Mouse (Mus musculus) erythroblast, adult 5-6 weeks (primary cell): ENCODE measurements around the gene Olfr1417. TPM values are rescaled to one million over a fixed set of nuclear protein-coding genes. Genes with fewer than 3 reads are reported as not detected.

Experiments used
- total RNA-seq, 2 experiments: library from RNA; stranded (forward) in 1 of 2; stranded (reverse) in 1 of 2; fragments of 150-400 nt in 1 of 2; fragments of 200-764, 138-1000 nt in 1 of 2; gene quantifications; 2 replicates each; pipeline versions ENCODE4 v1.2.3 to v1.2.4; 2015 to 2017; ENCODE audit warnings: low replicate concordance in 2 of 2

Gene Olfr1417
- total RNA-seq, 2 experiments from 2014 or later, result not detected

Other genes starting within 250 kb of the Olfr1417 start
- gene Ms4a6d, start 234.4 kb downstream of the Olfr1417 start, total RNA-seq (2015; ENCODE audit: low replicate concordance), result 2.5 and 8.4 TPM in 2 replicates
- gene Ms4a6d, start 234.4 kb downstream of the Olfr1417 start, total RNA-seq (2017; ENCODE audit: low replicate concordance), result 0.60 and 2.4 TPM in 2 replicates
- gene Ms4a2, start 215.5 kb downstream of the Olfr1417 start, total RNA-seq (2015; ENCODE audit: low replicate concordance), result 19.4 and 26.9 TPM in 2 replicates
- 17.3 and 30.1 TPM in 2 replicates for gene Ms4a2, start 215.5 kb downstream of the Olfr1417 start, total RNA-seq (2017; ENCODE audit: low replicate concordance)
- gene Ms4a3, start 198.4 kb downstream of the Olfr1417 start, total RNA-seq (2015; ENCODE audit: low replicate concordance), result 204 and 267 TPM in 2 replicates
- gene Ms4a3, start 198.4 kb downstream of the Olfr1417 start, total RNA-seq (2017; ENCODE audit: low replicate concordance), result 91.2 and 97.0 TPM in 2 replicates
- not detected in 2 replicates for gene Oosp2, start 178.7 kb downstream of the Olfr1417 start, total RNA-seq (2015; ENCODE audit: low replicate concordance)
- not detected in 2 replicates for gene Oosp2, start 178.7 kb downstream of the Olfr1417 start, total RNA-seq (2017; ENCODE audit: low replicate concordance)
- gene Oosp1, start 148.1 kb downstream of the Olfr1417 start, total RNA-seq (2015; ENCODE audit: low replicate concordance), result 2.7 TPM in 1 of 2 replicates, not detected in the other
- gene Oosp1, start 148.1 kb downstream of the Olfr1417 start, total RNA-seq (2017; ENCODE audit: low replicate concordance), result not detected in 2 replicates
- gene Oosp3, start 142.2 kb downstream of the Olfr1417 start, total RNA-seq (2015; ENCODE audit: low replicate concordance), result not detected in 2 replicates
- gene Oosp3, start 142.2 kb downstream of the Olfr1417 start, total RNA-seq (2017; ENCODE audit: low replicate concordance), result not detected in 2 replicates
- gene Gif, start 91.7 kb downstream of the Olfr1417 start, total RNA-seq (2015; ENCODE audit: low replicate concordance), result not detected in 2 replicates
- not detected in 2 replicates for gene Gif, start 91.7 kb downstream of the Olfr1417 start, total RNA-seq (2017; ENCODE audit: low replicate concordance)
- 14.6 and 29.5 TPM in 2 replicates for gene Mrpl16, start 68.8 kb downstream of the Olfr1417 start, total RNA-seq (2015; ENCODE audit: low replicate concordance)
- 4.2 and 15.3 TPM in 2 replicates for gene Mrpl16, start 68.8 kb downstream of the Olfr1417 start, total RNA-seq (2017; ENCODE audit: low replicate concordance)
- gene Stx3, start 19.8 kb downstream of the Olfr1417 start, total RNA-seq (2015; ENCODE audit: low replicate concordance), result 0.19 and 3.6 TPM in 2 replicates
- 3.9 and 4.5 TPM in 2 replicates for gene Stx3, start 19.8 kb downstream of the Olfr1417 start, total RNA-seq (2017; ENCODE audit: low replicate concordance)
- not detected in 2 replicates for gene Olfr1418, start 21.8 kb upstream of the Olfr1417 start, total RNA-seq (2015; ENCODE audit: low replicate concordance)
- not detected in 2 replicates for gene Olfr1418, start 21.8 kb upstream of the Olfr1417 start, total RNA-seq (2017; ENCODE audit: low replicate concordance)
- not detected in 2 replicates for gene Olfr1419, start 35.9 kb upstream of the Olfr1417 start, total RNA-seq (2015; ENCODE audit: low replicate concordance)
- not detected in 2 replicates for gene Olfr1419, start 35.9 kb upstream of the Olfr1417 start, total RNA-seq (2017; ENCODE audit: low replicate concordance)
- gene Olfr1420, start 47.3 kb upstream of the Olfr1417 start, total RNA-seq (2015; ENCODE audit: low replicate concordance), result not detected in 2 replicates
- not detected in 2 replicates for gene Olfr1420, start 47.3 kb upstream of the Olfr1417 start, total RNA-seq (2017; ENCODE audit: low replicate concordance)
- 8.5 and 8.8 TPM in 2 replicates for gene Patl1, start 73.2 kb upstream of the Olfr1417 start, total RNA-seq (2015; ENCODE audit: low replicate concordance)
- gene Patl1, start 73.2 kb upstream of the Olfr1417 start, total RNA-seq (2017; ENCODE audit: low replicate concordance), result 2.4 and 3.9 TPM in 2 replicates
- gene Osbp, start 126.7 kb upstream of the Olfr1417 start, total RNA-seq (2015; ENCODE audit: low replicate concordance), result 7.1 and 10.6 TPM in 2 replicates
- gene Osbp, start 126.7 kb upstream of the Olfr1417 start, total RNA-seq (2017; ENCODE audit: low replicate concordance), result 12.7 and 14.8 TPM in 2 replicates
- not detected in 2 replicates for gene Olfr1423, start 202.1 kb upstream of the Olfr1417 start, total RNA-seq (2015; ENCODE audit: low replicate concordance)
- not detected in 2 replicates for gene Olfr1423, start 202.1 kb upstream of the Olfr1417 start, total RNA-seq (2017; ENCODE audit: low replicate concordance)
- not detected in 2 replicates for gene Olfr1424, start 223.5 kb upstream of the Olfr1417 start, total RNA-seq (2015; ENCODE audit: low replicate concordance)
- gene Olfr1424, start 223.5 kb upstream of the Olfr1417 start, total RNA-seq (2017; ENCODE audit: low replicate concordance), result not detected in 2 replicates
- not detected in 2 replicates for gene Olfr1425, start 238.5 kb upstream of the Olfr1417 start, total RNA-seq (2015; ENCODE audit: low replicate concordance)
- gene Olfr1425, start 238.5 kb upstream of the Olfr1417 start, total RNA-seq (2017; ENCODE audit: low replicate concordance), result not detected in 2 replicates